Mouse (Mus musculus) liver, embryonic 18 days (tissue): ENCODE data around the gene Lyl1. TPM values are rescaled to one million over a fixed set of nuclear protein-coding genes. Genes with fewer than 3 reads are reported as not detected.

ENCODE experiments used
- polyA plus RNA-seq: library from polyadenylated mRNA; depleted of rRNA; stranded (reverse); fragments of >200 nt; gene quantifications from 2 replicates; pipeline ENCODE4 v1.2.3, GENCODE M21; 2012; rRNA removed

Gene Lyl1
- polyA plus RNA-seq = 27.0 and 27.4 TPM in 2 replicates

GRCm38 (mm10) chr8:84700941-84701911 lies at the start of gene Lyl1:
Lyl1 (plus strand) TSS chr8:84701457.

GRCm38 (mm10) chr8:84662581-84663065 lies 38.6 kb upstream of the Lyl1 start, which contains the start of gene Ier2:
Ier2 (minus strand) TSS chr8:84662852.

GRCm38 (mm10) chr8:84686191-84687002 lies 14.9 kb upstream of the Lyl1 start, which contains the start of gene Trmt1:
Trmt1 (plus strand) TSS chr8:84686307.

GRCm38 (mm10) chr8:84687705-84688100 lies 13.6 kb upstream of the Lyl1 start, which contains the start of gene Nacc1:
Nacc1 (minus strand) TSS chr8:84687862.

GRCm38 (mm10) chr8:84722850-84723570 lies 21.8 kb downstream of the Lyl1 start, which contains the start of gene G430095P16Rik:
G430095P16Rik (plus strand) TSS chr8:84723007.

Other genes starting within 250 kb of the Lyl1 start
- 9.2 and 10.3 TPM in 2 replicates for gene Ier2, start 38.6 kb upstream of the Lyl1 start, polyA plus RNA-seq
- 29.6 and 34.7 TPM in 2 replicates for gene Trmt1, start 15.2 kb upstream of the Lyl1 start, polyA plus RNA-seq
- gene Nacc1, start 13.6 kb upstream of the Lyl1 start, polyA plus RNA-seq = 12.1 and 13.7 TPM in 2 replicates
- gene G430095P16Rik, start 21.6 kb downstream of the Lyl1 start, polyA plus RNA-seq = 4.8 and 5.8 TPM in 2 replicates
- gene Nfix, start 98.9 kb downstream of the Lyl1 start, polyA plus RNA-seq = 1.3 and 1.7 TPM in 2 replicates
- 1.9 and 2.0 TPM in 2 replicates for gene Dand5, start 121.4 kb downstream of the Lyl1 start, polyA plus RNA-seq
- gene Gadd45gip1, start 130.1 kb downstream of the Lyl1 start, polyA plus RNA-seq = 25.2 and 27.4 TPM in 2 replicates
- 108 and 113 TPM in 2 replicates for gene Rad23a, start 139.2 kb downstream of the Lyl1 start, polyA plus RNA-seq
- 389 and 417 TPM in 2 replicates for gene Calr, start 145.5 kb downstream of the Lyl1 start, polyA plus RNA-seq
- gene Farsa, start 155.5 kb downstream of the Lyl1 start, polyA plus RNA-seq = 37.4 and 40.3 TPM in 2 replicates
- gene Syce2, start 170.7 kb downstream of the Lyl1 start, polyA plus RNA-seq = 11.5 and 11.9 TPM in 2 replicates
- gene Gcdh, start 192.5 kb downstream of the Lyl1 start, polyA plus RNA-seq = 84.3 and 97.5 TPM in 2 replicates
- gene Klf1, start 200.5 kb downstream of the Lyl1 start, polyA plus RNA-seq = 82.0 and 97.2 TPM in 2 replicates
- gene Dnase2a, start 207.1 kb downstream of the Lyl1 start, polyA plus RNA-seq = 12.9 and 13.0 TPM in 2 replicates
- 0.07 and 0.08 TPM in 2 replicates for gene Mast1, start 235.9 kb downstream of the Lyl1 start, polyA plus RNA-seq
- gene Rtbdn, start 245.5 kb downstream of the Lyl1 start, polyA plus RNA-seq = not detected in 2 replicates